Mouse (Mus musculus) intestine, embryonic 14.5 days (tissue): ENCODE data around the gene Hoxb6. TPM values are rescaled to one million over a fixed set of nuclear protein-coding genes. Genes with fewer than 3 reads are reported as not detected.

Experiments used
- ATAC-seq: fragments of 200-750 bp; cut with Nextera tagmentation; replicated peaks from 2 replicates; pipeline ENCODE4 v1.8.0; 2017; ENCODE audit warnings: low read depth, moderate number of reproducible peaks, moderate TSS enrichment, moderate library complexity; ENCODE audit not compliant: low FRiP score, low TSS enrichment
- DNase-seq: peaks from one replicate; pipeline ENCODE4 v3.0.0-alpha.2; 2018; ENCODE audit warnings: low spot score
- H3K27ac ChIP-seq: fragments of 300-500 bp; sonication (generic); 2 replicates; pipeline ENCODE4 v1.5.1; 2014; ENCODE audit warnings: low read depth, mild to moderate bottlenecking, control low read depth
- H3K27me3 ChIP-seq: fragments of 300-500 bp; sonication (generic); replicated peaks from 2 replicates; pipeline ENCODE4 v1.6.1; 2014; ENCODE audit warnings: low read length, control low read depth; ENCODE audit not compliant: control insufficient read depth, insufficient read depth
- H3K36me3 ChIP-seq: fragments of 300-500 bp; sonication (generic); 2 replicates; pipeline ENCODE4 v1.6.1; 2014; ENCODE audit warnings: low read length, control low read depth; ENCODE audit not compliant: control insufficient read depth, insufficient read depth
- H3K4me1 ChIP-seq: fragments of 300-500 bp; sonication (generic); replicated peaks from 2 replicates; pipeline ENCODE4 v1.6.1; 2014; ENCODE audit warnings: low read length, control low read depth, mixed read lengths; ENCODE audit not compliant: control insufficient read depth, insufficient read depth
- H3K4me2 ChIP-seq: fragments of 300-500 bp; sonication (generic); 2 replicates; pipeline ENCODE4 v1.6.1; 2014; ENCODE audit warnings: low read length
- H3K4me3 ChIP-seq: fragments of 300-500 bp; sonication (generic); 2 replicates; pipeline ENCODE4 v1.5.1; 2014; ENCODE audit warnings: low read depth, low read length, control low read depth, mixed read lengths
- H3K9ac ChIP-seq: fragments of 300-500 bp; sonication (generic); 2 replicates; pipeline ENCODE4 v1.6.1; 2014; ENCODE audit warnings: mild to moderate bottlenecking, low read length
- H3K9me3 ChIP-seq: fragments of 300-500 bp; sonication (generic); 2 replicates; pipeline ENCODE4 v1.6.1; 2016; ENCODE audit warnings: low read length, control low read depth; ENCODE audit not compliant: control insufficient read depth
- WGBS: fragments of 180-500 bp; shearing (Covaris S2); extraction: QIAGEN DNeasy Blood & Tissue Kit; methylation state at CpG from one replicate; pipeline ENCODE4 v1.1.7; 2014; 5-methylcytosine and 5-hydroxymethylcytosine counted together
- polyA plus RNA-seq: library from polyadenylated mRNA; unstranded; fragments of >200 nt; fragmentation: Nextera tagmentation; extraction: Ambion mirVana; gene quantifications from 2 replicates; pipeline ENCODE4 v1.2.1, GENCODE M21; 2014

The Hoxb6 gene
- polyA plus RNA-seq, 1 experiment from 2014 or later = 18.1 TPM

DNA sequence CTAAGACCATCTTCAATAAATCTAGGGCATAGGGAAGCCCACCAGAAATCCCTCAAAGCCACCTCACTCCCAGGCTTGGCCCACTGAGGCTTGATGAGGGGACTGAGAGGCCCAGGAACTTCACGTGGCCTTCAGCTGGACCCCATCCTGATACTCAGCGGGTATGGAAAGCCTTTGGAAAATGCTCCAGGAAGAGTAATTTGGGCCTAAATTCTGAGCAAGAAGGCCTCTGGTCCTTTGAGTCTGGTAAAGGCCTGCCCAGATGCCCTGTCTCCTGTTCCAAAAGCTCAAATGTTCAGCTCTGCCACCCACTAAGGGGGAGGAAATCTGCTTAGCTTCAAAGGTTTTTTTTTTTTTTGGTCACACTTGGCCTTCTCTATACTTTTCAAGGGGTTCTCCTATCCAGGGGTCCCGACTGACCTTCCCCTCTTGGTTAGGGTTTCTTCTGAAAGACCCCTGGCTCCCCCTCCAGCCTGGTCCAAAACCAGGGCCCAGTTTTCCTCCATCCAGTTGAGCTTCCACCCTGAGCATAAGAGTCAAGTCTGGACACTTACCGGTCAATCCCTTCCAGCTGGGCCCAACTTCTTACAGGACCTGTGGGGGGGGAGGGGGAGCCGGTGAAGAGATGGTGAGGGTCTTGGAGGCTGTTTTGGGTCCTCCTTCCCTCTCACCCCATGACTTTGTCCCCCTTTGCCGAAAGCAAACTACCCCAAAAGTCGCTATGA is 14.1 kb downstream of the Hoxb6 start:
- H3K4me2 ChIP-seq = peak overlapping the region; percentile 89
- H3K36me3 ChIP-seq = no peaks in the 10 kb centered on the region
- ATAC-seq (no peak), DNase-seq (no peak)
- H3K27ac ChIP-seq = peak overlapping the region; percentile 99
- H3K4me1 ChIP-seq = peaks cover 65% of the 10 kb centered on the region
- peak overlapping the region; percentile 96 for H3K9ac ChIP-seq
- H3K9me3 ChIP-seq = no peaks in the 10 kb centered on the region
- 19% methylated on average over 7 of the region's 7 CpGs for WGBS
- H3K4me3 ChIP-seq = peak overlapping the region; percentile 55
- peaks cover 13% of the 10 kb centered on the region; the same call in 1 of the 2 replicates for H3K27me3 ChIP-seq

- H3K27me3 ChIP-seq = peaks cover 8% of the 10 kb centered on the region; the same call in 1 of the 2 replicates
These were observed 14.6 kb downstream of the Hoxb6 start for GRCm38 (mm10) chr11:96306908-96307269.

GRCm38 (mm10) chr11:96308763-96309162 is 16.5 kb downstream of the Hoxb6 start:
- H3K4me3 ChIP-seq = peak overlapping the region; percentile 55
- DNase-seq = no peak
- peaks cover 68% of the 10 kb centered on the region for H3K4me1 ChIP-seq
- no peak for ATAC-seq
- H3K27ac ChIP-seq = peak overlapping the region; percentile 99
- peak overlapping the region; percentile 89 for H3K4me2 ChIP-seq
- no peaks in the 10 kb centered on the region for H3K9me3 ChIP-seq
- no peaks in the 10 kb centered on the region for H3K36me3 ChIP-seq
- WGBS = 22% methylated on average over 4 of the region's 4 CpGs
- 0 out of 2 replicates have a peak, but pooled peaks cover 7% of the 10 kb centered on the region for H3K27me3 ChIP-seq
- peak overlapping the region; percentile 96 for H3K9ac ChIP-seq

More at GRCm38 (mm10) chr11:96306908-96307269, 14.6 kb downstream of the Hoxb6 start:
- H3K4me2 ChIP-seq = peak overlapping the region; percentile 89
- H3K4me3 ChIP-seq = peak overlapping the region; percentile 55
- H3K27ac ChIP-seq = peak overlapping the region; percentile 99
- DNase-seq = no peak
- WGBS = 7% methylated on average over 13 of the region's 13 CpGs
- peak overlapping the region; percentile 96 for H3K9ac ChIP-seq
- ATAC-seq = no peak
- no peaks in the 10 kb centered on the region for H3K9me3 ChIP-seq
- H3K36me3 ChIP-seq = no peaks in the 10 kb centered on the region
- H3K4me1 ChIP-seq = peaks cover 62% of the 10 kb centered on the region

DNA sequence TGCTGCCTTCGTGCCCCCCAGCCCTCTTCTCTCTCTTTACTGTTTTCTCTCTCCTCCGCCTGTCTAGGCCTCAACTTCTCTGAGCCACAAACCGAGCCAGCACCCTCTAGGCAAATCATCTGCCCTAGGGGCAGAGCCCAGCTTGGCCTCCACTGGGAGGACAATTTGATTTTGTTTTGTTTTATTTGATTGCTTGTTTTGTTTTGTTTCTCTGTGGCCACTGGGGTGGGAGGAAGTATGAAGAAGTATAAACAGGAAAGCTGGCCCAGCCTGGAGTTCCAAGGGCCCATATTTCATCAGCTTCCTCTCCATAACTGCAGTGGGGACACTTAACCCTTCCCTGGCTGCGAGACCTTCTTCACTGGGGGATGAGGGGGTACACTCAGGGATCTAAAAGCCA is 17.0 kb downstream of the Hoxb6 start:
- DNase-seq = no peak
- H3K4me1 ChIP-seq = peaks cover 72% of the 10 kb centered on the region
- 0 out of 2 replicates have a peak, but pooled peaks cover 5% of the 10 kb centered on the region for H3K27me3 ChIP-seq
- no peaks in the 10 kb centered on the region for H3K9me3 ChIP-seq
- ATAC-seq = no peak
- peak overlapping the region; percentile 55 for H3K4me3 ChIP-seq
- WGBS = 22% methylated on average over 4 of the region's 4 CpGs
- H3K27ac ChIP-seq = peak overlapping the region; percentile 99
- H3K9ac ChIP-seq = peak overlapping the region; percentile 96
- H3K4me2 ChIP-seq = peak overlapping the region; percentile 89
- H3K36me3 ChIP-seq = no peaks in the 10 kb centered on the region

DNA sequence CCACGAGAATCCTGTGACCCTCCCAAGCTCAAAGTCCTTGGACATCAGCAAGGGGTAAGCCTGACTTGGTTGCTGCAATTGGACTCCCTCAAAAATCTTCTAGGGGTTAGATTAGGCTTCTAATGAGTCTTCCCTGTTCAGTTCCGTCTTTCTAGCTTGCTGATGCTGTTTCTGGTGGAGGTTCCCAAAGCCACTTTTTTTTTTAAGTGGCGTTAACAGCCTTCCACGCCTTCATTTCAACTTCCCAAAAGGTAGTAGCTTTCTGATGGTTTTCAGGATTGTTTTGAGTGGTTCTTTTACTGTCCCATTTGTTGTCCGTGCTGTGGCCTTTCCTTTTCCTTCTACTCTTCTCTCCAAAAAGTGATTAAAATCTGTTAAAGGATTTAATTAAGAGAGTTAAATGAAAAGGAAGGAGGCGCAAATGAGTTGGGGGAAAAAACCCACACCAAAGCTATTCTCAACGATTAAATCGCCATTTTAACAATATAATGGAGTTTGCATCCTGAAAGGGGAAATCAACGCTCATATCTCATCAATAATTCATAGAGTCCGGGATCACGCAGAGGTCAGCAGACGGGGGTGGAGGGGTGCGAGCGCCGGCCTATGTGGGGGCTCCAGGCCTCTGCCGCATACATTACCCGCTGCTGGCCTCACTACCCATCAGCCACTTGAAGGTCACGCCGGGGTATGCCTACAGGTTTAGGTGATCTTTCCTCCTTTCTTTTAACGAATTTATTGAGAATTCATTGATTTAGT is 18.1 kb downstream of the Hoxb6 start:
- Histone ChIP-seq H3K4me1 (peaks cover 71% of the 10 kb centered on the region), H3K4me2 (peak overlapping the region; percentile 89), H3K4me3 (peak overlapping the region; percentile 55), H3K9ac (peak overlapping the region; percentile 96), H3K36me3 (no peaks in the 10 kb centered on the region), H3K9me3 (no peaks in the 10 kb centered on the region), H3K27me3 (no peaks in the 10 kb centered on the region), H3K27ac (peak overlapping the region; percentile 99)
- DNase-seq (no peak), ATAC-seq (no peak)
- WGBS = 22% methylated on average over 20 of the region's 20 CpGs

DNA sequence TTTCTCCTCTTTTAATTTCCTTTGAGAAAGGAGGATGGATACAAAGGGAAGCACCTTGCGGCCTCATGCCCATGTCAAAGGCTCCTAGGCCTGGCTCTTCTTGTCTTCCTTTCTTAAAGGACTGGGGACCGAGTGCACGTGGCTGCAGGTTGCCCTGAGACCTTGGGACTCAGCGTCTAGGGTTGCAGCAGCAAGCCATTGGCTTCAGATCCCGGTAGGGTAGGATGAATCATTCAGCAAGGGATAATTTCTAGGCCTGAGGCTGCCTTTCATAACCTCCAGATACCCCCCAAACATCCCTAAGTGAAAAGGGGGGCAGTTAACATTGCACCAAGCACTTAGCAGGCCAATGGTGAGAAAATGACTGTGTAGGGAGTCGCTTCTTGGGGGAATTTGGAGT is 18.8 kb downstream of the Hoxb6 start:
- Histone ChIP-seq H3K36me3 (no peaks in the 10 kb centered on the region), H3K27ac (peak overlapping the region; percentile 99), H3K4me3 (peak overlapping the region; percentile 55), H3K9ac (peak overlapping the region; percentile 96), H3K4me2 (peak overlapping the region; percentile 89), H3K4me1 (peaks cover 68% of the 10 kb centered on the region), H3K27me3 (no peaks in the 10 kb centered on the region), H3K9me3 (no peaks in the 10 kb centered on the region)
- ATAC-seq (no peak), DNase-seq (no peak)
- 17% methylated on average over 6 of the region's 6 CpGs for WGBS

GRCm38 (mm10) chr11:96311520-96312417 is 19.5 kb downstream of the Hoxb6 start:
- H3K36me3 ChIP-seq = no peaks in the 10 kb centered on the region
- H3K4me2 ChIP-seq = peak overlapping the region; percentile 89
- DNase-seq (peak; percentile 86), ATAC-seq (peak; percentile 63)
- no peaks in the 10 kb centered on the region for H3K27me3 ChIP-seq
- 3% methylated on average over 31 of the region's 31 CpGs for WGBS
- H3K27ac ChIP-seq = peak overlapping the region; percentile 99
- H3K4me1 ChIP-seq = peaks cover 68% of the 10 kb centered on the region
- no peaks in the 10 kb centered on the region for H3K9me3 ChIP-seq
- peak overlapping the region; percentile 96 for H3K9ac ChIP-seq
- H3K4me3 ChIP-seq = peak overlapping the region; percentile 55

DNA sequence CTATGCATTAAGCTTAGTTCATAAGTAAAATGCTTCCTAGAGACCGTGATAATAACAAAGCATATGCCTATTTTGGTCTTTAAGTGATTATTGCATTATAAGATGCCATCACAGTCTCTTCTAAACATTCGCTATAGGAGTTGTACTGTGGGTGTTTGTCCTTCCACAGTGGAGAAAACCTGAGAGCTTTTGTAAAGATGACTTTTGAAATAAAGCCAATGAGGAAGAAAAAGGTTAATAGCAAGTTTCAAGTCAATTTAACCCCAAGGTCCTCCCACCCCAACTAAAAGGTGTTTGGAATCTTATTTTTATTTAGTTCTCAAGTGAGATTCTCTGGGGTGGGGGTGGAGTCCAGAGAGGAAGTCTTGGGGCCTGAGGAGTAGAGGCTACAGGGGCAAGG is 20.9 kb downstream of the Hoxb6 start:
- Histone ChIP-seq H3K27ac (peak overlapping the region; percentile 99), H3K4me2 (peak overlapping the region; percentile 89), H3K9ac (peak overlapping the region; percentile 96), H3K4me1 (peaks cover 69% of the 10 kb centered on the region), H3K4me3 (peak overlapping the region; percentile 55; the same call in 1 of the 2 replicates), H3K36me3 (no peaks in the 10 kb centered on the region), H3K9me3 (no peaks in the 10 kb centered on the region), H3K27me3 (no peaks in the 10 kb centered on the region)
- 45% methylated on average over 2 of the region's 2 CpGs for WGBS
- ATAC-seq = no peak
- no peak for DNase-seq
